Mouse (Mus musculus) layer of hippocampus, postnatal 10 days (tissue): ENCODE data around the gene Eif4a2. TPM values are rescaled to one million over a fixed set of nuclear protein-coding genes. Genes with fewer than 3 reads are reported as not detected.

Experiments used
- DNase-seq, 2 experiments: peaks; one replicate each; pipeline ENCODE4 v3.0.0; 2021; ENCODE audit warnings: low spot score in 2 of 2
- total RNA-seq, 2 experiments: library from RNA; stranded (reverse); gene quantifications; 2 replicates each; pipeline ENCODE4 v1.2.3; 2021

The Eif4a2 gene
- total RNA-seq, 2 experiments from 2014 or later, result 701 to 766 TPM

- DNase-seq, result no peak
Observed at GRCm38 (mm10) chr16:23103038-23103745, 4.1 kb upstream of the Eif4a2 start.

DNA sequence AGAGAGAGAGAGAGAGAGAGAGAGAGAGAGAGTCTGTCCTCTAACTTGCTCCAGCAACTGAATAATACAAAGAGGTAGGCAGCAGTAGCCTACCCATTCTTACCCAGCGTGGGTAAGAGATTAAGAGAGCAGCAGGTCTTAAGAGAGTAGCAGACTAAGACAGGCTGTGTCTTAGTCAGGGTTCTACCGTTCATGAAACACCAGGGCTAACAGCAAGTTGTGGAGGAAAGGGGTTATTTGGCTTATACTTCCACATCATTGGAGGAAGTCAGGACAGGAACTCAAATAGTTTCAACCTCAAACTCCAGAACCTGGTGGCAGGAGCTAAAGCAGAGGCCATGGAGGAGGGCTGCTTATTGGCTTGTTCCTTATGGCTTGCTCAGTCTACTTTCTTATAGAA is 3.4 kb upstream of the Eif4a2 start:
- no peak for DNase-seq

GRCm38 (mm10) chr16:23106121-23106520 is 1.1 kb upstream of the Eif4a2 start:
- no peak for DNase-seq

DNA sequence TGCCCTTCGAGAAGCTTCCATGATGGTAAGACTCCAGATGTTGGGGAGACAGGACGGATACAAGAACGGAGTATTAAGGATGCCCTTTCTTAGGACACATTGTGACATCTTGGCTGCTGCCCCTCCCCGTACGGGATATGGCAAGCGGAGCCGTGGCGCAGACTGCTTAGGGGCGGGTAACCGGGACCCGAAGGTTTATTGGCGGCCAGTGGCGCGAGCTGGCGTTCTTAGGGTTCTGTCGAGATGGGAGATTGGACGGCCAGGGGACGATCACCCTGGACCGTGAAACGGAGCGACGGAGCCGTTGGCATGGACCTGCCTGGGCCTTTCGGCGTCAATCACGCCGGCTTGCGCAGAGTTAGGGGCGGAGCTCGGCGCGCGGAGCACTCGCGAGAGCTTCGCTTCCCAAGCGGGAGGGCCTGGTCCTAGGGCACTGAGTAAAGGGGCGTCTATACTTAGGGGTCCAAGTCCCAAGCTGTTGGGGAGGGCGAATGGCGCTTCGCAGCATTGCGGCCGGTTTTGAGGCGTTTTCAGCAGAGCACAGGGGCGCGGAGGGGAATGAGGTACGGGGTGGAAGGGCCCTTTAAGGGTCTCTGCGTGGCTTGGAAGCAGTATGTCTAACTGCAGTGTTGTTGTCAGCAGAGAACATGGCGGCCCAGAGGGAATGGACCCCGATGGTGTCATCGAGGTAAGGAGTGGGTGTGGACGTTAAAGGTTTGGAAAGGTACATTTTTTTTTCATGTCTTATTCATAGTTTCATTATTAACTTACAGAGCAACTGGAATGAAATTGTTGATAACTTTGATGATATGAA is 909 bp downstream of the Eif4a2 start:
- peak; percentile 86 to 87 for DNase-seq

DNA sequence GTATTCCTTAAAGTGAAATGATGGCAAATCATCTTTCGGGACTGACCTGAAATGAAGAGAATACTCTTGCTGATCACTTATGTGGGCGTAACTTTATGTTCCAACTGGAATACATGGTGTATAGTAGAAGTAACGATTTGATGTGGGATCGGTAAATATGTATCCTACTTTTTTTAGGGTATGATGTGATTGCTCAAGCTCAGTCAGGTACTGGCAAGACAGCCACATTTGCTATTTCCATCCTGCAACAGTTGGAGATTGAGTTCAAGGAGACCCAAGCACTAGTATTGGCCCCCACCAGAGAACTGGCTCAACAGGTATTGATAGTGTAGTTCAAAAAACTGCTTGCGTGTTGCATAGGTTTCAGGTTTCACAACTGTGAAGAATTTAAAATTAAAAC is 1.7 kb downstream of the Eif4a2 start:
- no peak for DNase-seq

DNA sequence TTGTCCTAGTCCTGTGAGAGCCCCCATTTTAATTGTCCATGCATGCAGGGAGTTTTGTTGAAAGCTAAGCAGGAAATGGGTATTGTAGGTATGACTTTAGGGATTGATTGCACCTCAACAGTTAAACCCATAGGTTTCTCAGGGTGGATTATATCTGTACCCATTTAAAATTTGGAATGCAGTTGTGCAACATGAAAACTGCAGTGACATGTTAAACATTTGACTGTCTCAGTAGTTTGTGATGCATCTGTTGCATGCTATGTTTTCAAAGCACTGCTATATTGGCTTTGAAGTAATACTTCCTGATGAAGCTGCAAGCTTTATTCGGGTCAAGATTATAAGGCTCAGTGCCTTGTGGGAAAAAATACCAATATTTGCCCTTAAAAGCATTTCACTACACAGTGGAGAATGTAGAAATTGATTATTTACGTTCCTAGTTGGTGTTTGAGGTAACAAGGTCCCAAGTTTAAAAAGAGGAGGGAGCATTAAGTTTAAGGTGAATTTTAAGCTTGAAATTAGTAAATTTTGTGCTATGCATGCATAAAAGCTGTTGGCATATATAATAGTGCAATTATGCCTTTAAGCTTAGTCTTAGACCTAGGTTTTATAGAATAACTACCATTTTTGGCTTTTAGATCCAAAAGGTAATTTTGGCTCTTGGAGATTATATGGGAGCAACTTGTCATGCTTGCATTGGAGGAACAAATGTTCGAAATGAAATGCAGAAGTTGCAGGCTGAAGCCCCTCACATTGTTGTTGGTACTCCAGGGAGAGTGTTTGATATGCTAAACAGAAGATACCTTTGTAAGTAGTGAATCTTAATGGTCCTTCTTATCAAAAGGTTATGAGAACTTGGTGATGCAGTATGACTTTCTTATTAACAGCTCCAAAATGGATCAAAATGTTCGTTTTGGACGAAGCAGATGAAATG is 2.4 kb downstream of the Eif4a2 start:
- DNase-seq, result no peak

DNA sequence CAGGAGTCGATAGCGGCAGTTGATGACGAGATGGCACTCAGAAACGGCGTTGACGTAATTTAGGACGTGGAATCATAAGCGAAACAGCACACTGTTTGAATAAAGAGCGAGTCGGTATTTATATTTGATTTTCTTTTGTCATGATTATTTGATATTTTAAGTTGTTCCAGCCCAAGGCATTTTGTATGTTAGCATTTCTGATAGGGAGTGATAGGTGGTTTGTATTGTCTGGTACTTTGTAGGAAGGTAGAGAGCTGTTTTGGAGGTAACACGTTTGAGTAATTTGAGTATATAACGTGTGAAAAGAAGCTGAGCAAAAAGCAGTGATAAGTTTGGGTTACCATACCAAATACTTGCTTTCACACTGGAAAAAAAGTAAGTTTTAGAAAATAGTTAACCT is 5.1 kb downstream of the Eif4a2 start:
- DNase-seq, result no peak

- no peak for DNase-seq
Observed at GRCm38 (mm10) chr16:23112861-23113435, 5.7 kb downstream of the Eif4a2 start.

GRCm38 (mm10) chr16:23113903-23114302 is 6.7 kb downstream of the Eif4a2 start:
- no peak for DNase-seq

DNA sequence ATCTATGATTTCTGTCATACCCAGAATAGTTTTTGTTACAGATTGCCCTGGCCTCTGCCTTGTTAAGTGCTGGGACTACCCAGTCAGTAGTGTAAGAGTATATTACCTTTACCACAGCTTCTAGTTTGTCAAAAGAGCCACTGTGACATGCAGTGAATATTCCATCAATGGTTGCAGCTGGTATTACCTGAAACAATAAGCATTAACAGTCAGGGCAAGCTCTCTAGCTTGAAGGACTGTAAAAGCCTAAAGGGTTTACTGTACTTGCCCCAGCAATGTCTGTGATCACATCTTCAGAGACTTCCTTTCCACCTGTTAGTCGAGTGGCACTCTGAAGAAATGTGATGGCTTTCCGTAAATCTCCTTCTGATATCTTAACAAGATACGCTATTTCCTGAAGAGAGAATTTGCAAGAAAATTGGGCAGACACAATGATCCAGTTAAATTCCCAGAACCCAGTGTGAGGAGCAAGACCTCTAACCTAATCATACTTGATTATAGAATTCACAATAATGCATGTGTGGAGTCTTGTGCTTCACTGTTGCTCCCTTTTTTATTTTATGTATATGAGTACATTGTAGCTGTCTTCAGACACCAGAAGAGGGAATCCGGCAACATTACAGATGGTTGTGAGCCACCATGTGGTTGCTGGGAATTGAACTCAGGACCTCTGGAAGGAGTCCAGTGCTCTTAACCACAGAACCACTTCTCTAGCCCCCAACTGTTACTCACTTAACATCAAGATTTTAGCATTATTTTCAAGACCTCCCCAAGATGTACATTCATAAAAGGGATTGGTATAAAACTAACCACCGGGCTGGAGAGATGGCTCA is 7.3 kb downstream of the Eif4a2 start:
- DNase-seq, result no peak

GRCm38 (mm10) chr16:23115486-23115885 is 8.2 kb downstream of the Eif4a2 start:
- no peak for DNase-seq

- no peak for DNase-seq
Observed at GRCm38 (mm10) chr16:23117173-23117572, 9.9 kb downstream of the Eif4a2 start.

DNA sequence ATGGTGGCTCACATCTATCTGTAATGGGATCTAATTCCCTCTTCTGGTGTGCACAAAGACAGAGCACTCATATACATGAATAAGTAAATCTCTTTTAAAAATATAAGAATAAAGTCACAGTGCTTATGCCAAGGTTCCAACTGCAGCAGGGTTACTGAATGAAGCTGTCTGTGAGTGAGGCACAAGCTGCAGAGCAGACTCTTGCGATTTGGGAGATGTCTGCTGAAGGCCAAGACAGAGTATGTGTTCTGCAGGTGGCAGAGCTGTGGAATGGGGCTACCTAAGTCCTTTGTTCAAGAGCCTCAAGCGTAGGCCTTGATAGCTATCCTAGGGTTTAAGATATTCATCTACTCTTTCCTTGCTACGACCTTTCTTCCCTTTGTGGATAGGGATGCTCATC is 15.2 kb downstream of the Eif4a2 start:
- no peak for DNase-seq

DNA sequence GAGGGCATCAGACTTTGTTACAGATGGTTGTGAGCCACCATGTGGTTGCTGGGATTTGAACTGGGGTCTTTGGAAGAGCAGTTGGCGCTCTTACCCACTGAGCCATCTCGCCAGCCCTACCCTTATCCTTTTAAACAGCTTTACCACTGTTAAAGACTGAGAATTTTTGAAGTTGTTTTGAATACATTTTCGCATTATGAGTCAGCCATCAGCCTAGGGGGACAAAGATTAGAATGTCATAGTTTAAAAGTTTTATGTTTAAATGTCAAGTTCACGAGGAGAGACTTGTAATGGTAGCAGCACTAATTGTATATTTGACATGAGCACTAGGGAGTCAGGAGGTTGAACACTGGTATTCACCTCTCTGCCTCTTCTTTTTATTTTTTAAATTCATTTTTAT is 15.9 kb downstream of the Eif4a2 start:
- no peak for DNase-seq

- no peak for DNase-seq
Observed at GRCm38 (mm10) chr16:23124398-23124797, 17.2 kb downstream of the Eif4a2 start.

DNA sequence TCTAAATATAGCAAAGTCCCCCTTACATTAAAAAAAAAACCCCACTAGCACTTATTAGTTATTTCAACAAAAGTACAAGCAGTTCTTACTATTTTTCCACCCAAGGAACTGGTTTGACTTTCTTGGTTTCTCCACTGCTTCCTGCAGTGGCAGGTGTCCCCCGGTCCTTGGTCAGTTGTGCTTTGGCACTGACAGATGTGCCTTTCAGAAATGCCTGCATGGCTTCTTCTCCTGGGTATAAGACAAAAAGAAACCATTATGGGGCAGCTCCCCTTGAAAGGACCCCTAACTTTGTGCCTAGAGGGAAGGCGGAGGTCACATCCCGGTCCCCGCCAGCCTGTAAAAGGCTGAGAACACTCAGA is 20.0 kb downstream of the Eif4a2 start:
- no peak for DNase-seq

DNA sequence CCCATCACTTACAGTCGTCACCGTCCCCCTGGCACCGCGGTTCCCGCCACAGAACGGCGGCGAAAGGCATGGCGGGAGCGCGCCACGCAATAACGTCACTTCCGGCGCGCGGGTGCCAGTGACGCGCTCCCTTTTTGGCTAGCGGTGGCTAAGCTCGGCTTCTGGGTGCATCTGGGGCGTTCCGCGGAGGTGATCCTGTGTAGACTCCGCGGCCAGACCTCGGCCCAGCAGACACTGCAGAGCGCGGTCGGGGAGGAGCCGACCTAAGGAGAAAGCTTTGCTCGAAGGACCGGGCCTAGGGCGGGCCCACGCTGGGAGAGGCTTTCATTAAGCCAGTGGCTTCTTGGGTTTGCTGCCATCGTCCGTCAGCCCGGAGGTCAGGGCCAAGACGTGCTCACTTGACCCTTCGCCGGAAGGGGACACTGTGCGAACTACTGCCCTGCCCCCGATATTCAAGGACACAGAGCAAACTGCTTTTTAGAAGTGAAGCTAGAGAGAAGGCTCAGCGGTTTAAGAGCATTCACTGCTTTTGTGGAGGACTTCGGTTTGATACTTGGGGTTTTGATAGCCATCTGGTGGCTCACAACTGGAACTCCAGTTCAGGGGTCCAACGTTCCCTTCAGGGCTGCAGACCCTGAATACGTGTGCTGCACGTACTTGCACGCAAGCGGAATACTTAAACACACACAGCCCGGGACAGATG is 20.6 kb downstream of the Eif4a2 start, which contains the start of gene Rfc4:
TSS of gene Rfc4 (minus strand) at position 65 of the 703 bp plus-strand sequence.
- peak; percentile 93 to 94 for DNase-seq

GRCm38 (mm10) chr16:23130303-23130702 is 23.1 kb downstream of the Eif4a2 start:
- no peak for DNase-seq

- DNase-seq, result no peak
Observed at GRCm38 (mm10) chr16:23132336-23132735, 25.1 kb downstream of the Eif4a2 start.
